Mouse (Mus musculus) CH12.LX (cell line): ENCODE data around the gene Ube2o. TPM values are rescaled to one million over a fixed set of nuclear protein-coding genes. Genes with fewer than 3 reads are reported as not detected.

Source experiments
- DNase-seq: peaks from one replicate; pipeline ENCODE4 v3.0.0-alpha.2; 2013; ENCODE audit errors: extremely low read depth
- H3K27ac ChIP-seq: 2 replicates; pipeline ENCODE4 v1.5.1; 2012; ENCODE audit warnings: low read depth, mild to moderate bottlenecking, control low read depth, moderate library complexity; ENCODE audit not compliant: insufficient read depth
- H3K27me3 ChIP-seq: replicated peaks from 2 replicates; pipeline ENCODE3; 2012; ENCODE audit warnings: inconsistent platforms
- H3K36me3 ChIP-seq, 2 experiments: replicated peaks in 1 of 2; 2 replicates each; pipeline versions ENCODE3 to v1.6.1; 2012; ENCODE audit warnings: inconsistent platforms in 1 of 2, low read length in 1 of 2, mild to moderate bottlenecking in 1 of 2, mixed read lengths in 1 of 2, moderate library complexity in 1 of 2; ENCODE audit not compliant: control insufficient read depth in 1 of 2, insufficient read depth in 1 of 2
- H3K4me1 ChIP-seq, 2 experiments: 2 replicates each; pipeline ENCODE4 v1.6.1; 2012; ENCODE audit warnings: inconsistent platforms in 1 of 2, moderate library complexity in 1 of 2; ENCODE audit not compliant: insufficient read depth in 2 of 2, control insufficient read depth in 1 of 2
- H3K4me2 ChIP-seq: 2 replicates; pipeline ENCODE4 v1.6.1; 2012; ENCODE audit warnings: low read depth, mild to moderate bottlenecking, control low read depth; ENCODE audit not compliant: poor library complexity, insufficient read depth, severe bottlenecking
- H3K4me3 ChIP-seq, 3 experiments: fragments of 150-350 bp in 1 of 3; sonication (generic) in 1 of 3; replicated peaks in 1 of 3; 2 replicates each; pipeline versions ENCODE3 to v1.5.1; 2011 to 2012; ENCODE audit warnings: low read depth in 2 of 3, low read length in 2 of 3, mild to moderate bottlenecking in 2 of 3, moderate library complexity in 2 of 3, control low read depth in 1 of 3, improper control_type of control experiment in 1 of 3, inconsistent platforms in 1 of 3, mixed read lengths in 1 of 3; ENCODE audit not compliant: poor library complexity in 1 of 3
- H3K79me2 ChIP-seq: replicated peaks from 2 replicates; pipeline ENCODE4 v1.6.1; 2012; ENCODE audit warnings: mild to moderate bottlenecking, moderate library complexity; ENCODE audit not compliant: control insufficient read depth, poor library complexity, insufficient read depth, severe bottlenecking; ENCODE audit errors: extremely low read depth
- H3K9ac ChIP-seq: 2 replicates; pipeline ENCODE4 v1.6.1; 2012; ENCODE audit warnings: low read depth, mild to moderate bottlenecking, control low read depth, moderate library complexity; ENCODE audit not compliant: insufficient read depth
- H3K9me3 ChIP-seq: replicated peaks from 2 replicates; pipeline ENCODE3; 2012; ENCODE audit warnings: low read length, inconsistent platforms, mixed read lengths
- CHD2 ChIP-seq: IDR thresholded peaks from 2 replicates; pipeline ENCODE4 v1.6.1; 2011; ENCODE audit warnings: low read length, improper control_type of control experiment
- CTCF ChIP-seq, 2 experiments: IDR thresholded peaks in 1 of 2; conservative IDR thresholded peaks in 1 of 2; 2 replicates each; pipeline ENCODE4 v1.5.1; 2011 to 2012; ENCODE audit warnings: low read depth in 2 of 2, low read length in 2 of 2, improper control_type of control experiment in 1 of 2, inconsistent platforms in 1 of 2, mild to moderate bottlenecking in 1 of 2, moderate library complexity in 1 of 2
- ELF1 ChIP-seq: IDR thresholded peaks from 2 replicates; pipeline ENCODE4 v1.6.1; 2014; ENCODE audit warnings: low read depth, mild to moderate bottlenecking, inconsistent platforms, low read length, improper control_type of control experiment
- EP300 ChIP-seq: IDR thresholded peaks from 2 replicates; pipeline ENCODE4 v1.6.1; 2011; ENCODE audit warnings: low read length, improper control_type of control experiment
- ETS1 ChIP-seq: conservative IDR thresholded peaks from 2 replicates; pipeline ENCODE4 v1.6.1; 2012; ENCODE audit warnings: low read depth, mild to moderate bottlenecking, inconsistent platforms, low read length, improper control_type of control experiment, moderate library complexity
- GABPA ChIP-seq: IDR thresholded peaks from 2 replicates; pipeline ENCODE4 v1.6.1; 2012; ENCODE audit warnings: low read depth, low read length, improper control_type of control experiment, inconsistent platforms; ENCODE audit not compliant: insufficient replicate concordance
- HCFC1 ChIP-seq: IDR thresholded peaks from 2 replicates; pipeline ENCODE4 v1.6.1; 2012; ENCODE audit warnings: low read depth, mild to moderate bottlenecking, inconsistent platforms, low read length, improper control_type of control experiment
- JUND ChIP-seq: conservative IDR thresholded peaks from 2 replicates; pipeline ENCODE4 v1.6.1; 2011; ENCODE audit warnings: low read depth, low read length, improper control_type of control experiment
- KAT2A ChIP-seq: IDR thresholded peaks from 2 replicates; pipeline ENCODE4 v1.6.1; 2012; ENCODE audit warnings: low read length, improper control_type of control experiment, inconsistent platforms; ENCODE audit not compliant: insufficient replicate concordance
- MAFK ChIP-seq: IDR thresholded peaks from 2 replicates; pipeline ENCODE4 v1.6.1; 2011; ENCODE audit warnings: low read length, improper control_type of control experiment; ENCODE audit not compliant: insufficient replicate concordance
- MAX ChIP-seq: IDR thresholded peaks from 2 replicates; pipeline ENCODE4 v1.6.1; 2011; ENCODE audit warnings: low read length, improper control_type of control experiment
- MEF2A ChIP-seq: IDR thresholded peaks from 2 replicates; pipeline ENCODE4 v1.6.1; 2014; ENCODE audit warnings: low read depth, mild to moderate bottlenecking, inconsistent platforms, low read length, improper control_type of control experiment, borderline replicate concordance
- MYC ChIP-seq: IDR thresholded peaks from 2 replicates; pipeline ENCODE4 v1.6.1; 2011; ENCODE audit warnings: low read depth, mild to moderate bottlenecking, improper control_type of control experiment, low read length
- NELFE ChIP-seq: IDR thresholded peaks from 2 replicates; pipeline ENCODE4 v1.6.1; 2011; ENCODE audit warnings: low read depth, low read length, improper control_type of control experiment
- PAX5 ChIP-seq: IDR thresholded peaks from 2 replicates; pipeline ENCODE4 v1.6.1; 2012; ENCODE audit warnings: low read length, inconsistent platforms, mixed read lengths
- POLR2A ChIP-seq: IDR thresholded peaks from 2 replicates; pipeline ENCODE4 v1.6.1; 2011; ENCODE audit warnings: low read depth, mild to moderate bottlenecking, improper control_type of control experiment, low read length
- POLR2AphosphoS2 ChIP-seq: IDR thresholded peaks from 2 replicates; pipeline ENCODE4 v1.6.1; 2011; ENCODE audit warnings: low read depth, low read length, improper control_type of control experiment
- RAD21 ChIP-seq: IDR thresholded peaks from 2 replicates; pipeline ENCODE4 v1.6.1; 2011; ENCODE audit warnings: low read depth, mild to moderate bottlenecking, low read length, improper control_type of control experiment, moderate library complexity
- RCOR1 ChIP-seq: conservative IDR thresholded peaks from 2 replicates; pipeline ENCODE4 v1.6.1; 2012; ENCODE audit warnings: low read depth, mild to moderate bottlenecking, inconsistent platforms, low read length, improper control_type of control experiment
- SIN3A ChIP-seq: IDR thresholded peaks from 2 replicates; pipeline ENCODE4 v1.6.1; 2012; ENCODE audit warnings: low read length, improper control_type of control experiment, inconsistent platforms
- SMC3 ChIP-seq: IDR thresholded peaks from 2 replicates; pipeline ENCODE4 v1.6.1; 2011; ENCODE audit warnings: low read depth, low read length, improper control_type of control experiment
- TBP ChIP-seq: conservative IDR thresholded peaks from 2 replicates; pipeline ENCODE4 v1.6.1; 2011; ENCODE audit warnings: low read depth, low read length, improper control_type of control experiment
- UBTF ChIP-seq: IDR thresholded peaks from 2 replicates; pipeline ENCODE4 v1.6.1; 2012; ENCODE audit warnings: low read depth, mild to moderate bottlenecking, inconsistent platforms, low read length, improper control_type of control experiment, moderate library complexity
- USF2 ChIP-seq: conservative IDR thresholded peaks from 2 replicates; pipeline ENCODE4 v1.6.1; 2011; ENCODE audit warnings: low read depth, low read length, improper control_type of control experiment
- ZKSCAN1 ChIP-seq: IDR thresholded peaks from 2 replicates; pipeline ENCODE4 v1.6.1; 2012; ENCODE audit warnings: low read depth, inconsistent platforms, low read length, improper control_type of control experiment, borderline replicate concordance
- ZMIZ1 ChIP-seq: IDR thresholded peaks from 2 replicates; pipeline ENCODE4 v1.6.1; 2012; ENCODE audit warnings: low read depth, mild to moderate bottlenecking, inconsistent platforms, low read length, improper control_type of control experiment
- ZNF384 ChIP-seq: IDR thresholded peaks from 2 replicates; pipeline ENCODE4 v1.6.1; 2012; ENCODE audit warnings: low read depth, low read length, improper control_type of control experiment, inconsistent platforms
- dilution Hi-C: fragments of 300-500 bp; cut with MboI; formaldehyde crosslinking; loops from 2 replicates; pipeline ENCODE4 v1.14.3; 2020; ENCODE audit warnings: low sequenced_read_pairs; ENCODE audit not compliant: extremely low pct_unique_long_range_greater_than_20kb, extremely low pct_ligation_motif_present
- in situ Hi-C: fragments of 300-500 bp; cut with MboI; formaldehyde crosslinking; loops from 3 replicates; pipeline ENCODE4 v1.14.3; 2019; ENCODE audit warnings: low sequenced_read_pairs, low pct_ligation_motif_present, low pct_unique_long_range_greater_than_20kb, mixed read lengths
- polyA plus RNA-seq: library from polyadenylated mRNA; unstranded; fragments of >175 nt; gene quantifications from 2 replicates; pipeline ENCODE4 v1.2.1, GENCODE M21; 2012; ENCODE audit warnings: low read depth; ENCODE audit not compliant: insufficient read length
- total RNA-seq, 2 experiments: library from RNA; depleted of rRNA; stranded (reverse); fragments of 300-350 nt in 1 of 2; fragments of >200 nt in 1 of 2; gene quantifications; 2 replicates each; pipeline ENCODE4 v1.2.3; 2012 to 2014

The Ube2o gene
- total and polyA plus RNA-seq, 3 experiments = 12.7 to 61.7 (median 42.8) TPM

DNA sequence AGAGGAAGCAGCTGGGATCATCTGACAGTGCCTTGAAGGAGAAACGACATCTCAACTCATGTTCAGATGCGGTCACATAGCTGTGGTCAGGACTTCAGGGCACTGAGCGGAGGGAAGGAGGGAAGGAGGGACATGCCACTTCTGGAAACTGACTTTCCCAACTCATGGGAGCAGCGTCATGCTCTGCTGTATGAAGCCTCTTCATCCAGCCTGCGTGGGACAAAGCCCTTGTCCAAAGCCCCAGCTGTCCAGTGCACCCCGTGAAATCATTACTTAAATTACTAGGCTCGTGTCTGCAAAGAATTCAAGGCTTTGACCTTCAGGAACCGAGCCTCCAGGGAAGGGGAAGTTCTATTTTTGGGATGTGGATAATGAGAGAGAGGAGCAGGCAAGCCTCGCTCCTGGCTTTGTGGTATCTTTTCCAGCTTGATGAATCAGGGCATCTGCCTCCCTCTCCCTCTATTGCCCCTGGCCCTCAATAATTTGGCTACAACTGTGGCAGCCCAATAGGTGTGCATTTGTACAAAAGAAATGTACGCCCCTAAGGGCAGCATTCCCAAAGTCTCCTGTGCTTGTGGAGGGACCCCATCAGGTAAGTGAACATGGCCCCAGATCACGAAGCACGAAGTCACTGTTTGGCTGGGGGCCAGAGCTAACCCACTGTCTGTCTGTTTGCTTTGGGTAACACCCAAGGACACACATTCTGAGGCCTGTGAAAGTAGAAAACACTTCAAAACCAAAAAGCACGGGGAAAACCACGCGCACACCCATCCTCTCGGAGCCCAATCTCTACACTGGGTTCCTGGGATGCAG, 58.2 kb downstream of the Ube2o start:
- Histone ChIP-seq H3K27ac (no peak overlapping the region), H3K79me2 (no peaks in the 10 kb centered on the region), H3K9ac (no peak overlapping the region), H3K4me1 (peaks cover 0 to 20% of the 10 kb centered on the region in 2 experiments; a peak in 2 of 4 replicates), H3K9me3 (no peaks in the 10 kb centered on the region), H3K4me2 (no peak overlapping the region), H3K4me3 (no peak overlapping the region), H3K27me3 (peaks cover 28% of the 10 kb centered on the region), H3K36me3 (no peaks in the 10 kb centered on the region)
- in situ Hi-C loops (no loop called here), dilution Hi-C loops (no loop called here)
- no peak for DNase-seq
- TF ChIP-seq GABPA (no peak), MAX (no peak), ZKSCAN1 (no peak), ZMIZ1 (no peak), ETS1 (no peak), PAX5 (no peak), SMC3 (no peak), USF2 (no peak), RCOR1 (no peak), ZNF384 (no peak), TBP (no peak), RAD21 (no peak), CTCF (conservative IDR thresholded peaks at IDR 0.05 in 1 of 2, IDR thresholded peaks at IDR 0.05 in 1 of 2; ENCODE audit: low read depth in 2 of 2, low read length in 2 of 2) (no peak), CHD2 (no peak)

DNA sequence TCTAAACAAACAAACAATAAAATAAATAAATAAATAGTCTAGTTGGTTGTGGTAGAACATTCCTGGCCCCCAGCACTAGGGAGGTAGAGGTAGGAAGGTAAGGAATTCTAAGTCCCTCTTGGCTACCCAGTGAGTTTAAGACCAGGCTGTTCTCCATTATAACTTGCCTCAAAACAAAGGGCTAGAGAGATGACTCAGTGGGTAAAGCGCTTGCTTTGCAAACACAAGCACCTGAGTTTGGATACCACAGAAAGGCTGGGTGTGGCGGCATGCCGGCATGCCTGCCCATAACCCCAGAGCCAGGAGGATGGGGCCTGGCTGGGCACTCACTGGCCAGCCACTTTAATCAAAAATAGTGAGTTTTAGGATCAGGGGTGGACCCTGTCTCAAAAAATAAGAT, 59.2 kb downstream of the Ube2o start:
- Histone ChIP-seq H3K4me3 (no peak overlapping the region), H3K4me1 (peaks cover 0 to 20% of the 10 kb centered on the region in 2 experiments; a peak in 2 of 4 replicates), H3K9ac (no peak overlapping the region), H3K4me2 (no peak overlapping the region), H3K27me3 (peaks cover 23% of the 10 kb centered on the region), H3K27ac (no peak overlapping the region), H3K36me3 (no peaks in the 10 kb centered on the region), H3K9me3 (no peaks in the 10 kb centered on the region), H3K79me2 (no peaks in the 10 kb centered on the region)
- TF ChIP-seq SIN3A (no peak), HCFC1 (no peak), NELFE (no peak), EP300 (no peak), JUND (no peak), UBTF (no peak), MYC (no peak), POLR2AphosphoS2 (no peak), ELF1 (no peak), MEF2A (no peak), ZKSCAN1 (no peak), POLR2A (no peak), GABPA (no peak), CHD2 (no peak), KAT2A (no peak), TBP (no peak), CTCF (conservative IDR thresholded peaks at IDR 0.05 in 1 of 2, IDR thresholded peaks at IDR 0.05 in 1 of 2; ENCODE audit: low read depth in 2 of 2, low read length in 2 of 2) (no peak), MAFK (no peak), SMC3 (no peak)
- dilution Hi-C loops = no loop called here
- no peak for DNase-seq
- in situ Hi-C loops = no loop called here
